Mouse (Mus musculus) lung, embryonic 15.5 days (tissue): ENCODE results near the gene Cxcl5. TPM values are rescaled to one million over a fixed set of nuclear protein-coding genes. Genes with fewer than 3 reads are reported as not detected.

Experiments
- ATAC-seq: fragments of 200-750 bp; cut with Nextera tagmentation; 2 replicates; pipeline ENCODE4 v1.8.0; 2017; ENCODE audit warnings: moderate number of reproducible peaks, borderline replicate concordance; ENCODE audit not compliant: low FRiP score, low TSS enrichment; ENCODE audit errors: extremely low read depth
- H3K27ac ChIP-seq: fragments of 300-500 bp; sonication (generic); 2 replicates; pipeline ENCODE4 v1.5.1; 2015; ENCODE audit warnings: moderate library complexity, mild to moderate bottlenecking, inconsistent platforms
- H3K27me3 ChIP-seq: fragments of 300-500 bp; sonication (generic); 2 replicates; pipeline ENCODE4 v1.6.1; 2015; ENCODE audit warnings: inconsistent platforms
- H3K36me3 ChIP-seq: fragments of 300-500 bp; sonication (generic); 2 replicates; pipeline ENCODE4 v1.6.1; 2015; ENCODE audit warnings: inconsistent platforms
- H3K4me1 ChIP-seq: fragments of 300-500 bp; sonication (generic); 2 replicates; pipeline ENCODE4 v1.6.1; 2015; ENCODE audit warnings: inconsistent platforms
- H3K4me2 ChIP-seq: fragments of 300-500 bp; sonication (generic); 2 replicates; pipeline ENCODE4 v1.6.1; 2015; ENCODE audit warnings: inconsistent platforms, mild to moderate bottlenecking, moderate library complexity
- H3K4me3 ChIP-seq: fragments of 300-500 bp; sonication (generic); 2 replicates; pipeline ENCODE4 v1.5.1; 2015; ENCODE audit warnings: mild to moderate bottlenecking, inconsistent platforms
- H3K9ac ChIP-seq: fragments of 300-500 bp; sonication (generic); 2 replicates; pipeline ENCODE4 v1.6.1; 2015; ENCODE audit warnings: inconsistent platforms
- H3K9me3 ChIP-seq: fragments of 300-500 bp; sonication (generic); 2 replicates; pipeline ENCODE4 v1.6.1; 2016; ENCODE audit warnings: inconsistent platforms
- WGBS: fragments of 180-500 bp; shearing (Covaris S2); methylation state at CpG from one replicate; pipeline ENCODE4 v1.1.7; 2015; 5-methylcytosine and 5-hydroxymethylcytosine counted together
- polyA plus RNA-seq: library from polyadenylated mRNA; unstranded; fragments of >200 nt; fragmentation: Nextera tagmentation; extraction: Ambion mirVana; gene quantifications from 2 replicates; pipeline ENCODE4 v1.2.1, GENCODE M21; 2015

The Cxcl5 gene
- polyA plus RNA-seq, result 0.20 TPM in 1 of 2 replicates, not detected in the other

GRCm38 (mm10) chr5:90759077-90760065 lies at the start of gene Cxcl5:
TSS of gene Cxcl5 (plus strand) at chr5:90759360.
- Histone ChIP-seq H3K4me2 (peak within 1 kb of the TSS; percentile 63), H3K9me3 (no peaks in the 10 kb centered on the region), H3K27me3 (peaks cover 12% of the 10 kb centered on the region), H3K9ac (peak within 1 kb of the TSS; percentile 19; the same call in 1 of the 2 replicates), H3K4me1 (peaks cover 26% of the 10 kb centered on the region), H3K4me3 (peak within 1 kb of the TSS; percentile 29), H3K27ac (no peak within 1 kb of the TSS), H3K36me3 (no peaks in the 10 kb centered on the region)
- ATAC-seq, result no peak; the same call in 1 of the 2 replicates
- 4% methylated on average over 32 of the region's 32 CpGs for WGBS

- WGBS, result 70% methylated on average over 2 of the region's 2 CpGs
- H3K4me1 ChIP-seq, result no peaks in the 10 kb centered on the region
- no peaks in the 10 kb centered on the region for H3K9me3 ChIP-seq
Observed at GRCm38 (mm10) chr5:90711409-90711808, 47.8 kb upstream of the Cxcl5 start.

GRCm38 (mm10) chr5:90717937-90718336 lies 41.2 kb upstream of the Cxcl5 start:
- Histone ChIP-seq H3K9me3 (no peaks in the 10 kb centered on the region), H3K4me3 (no peak overlapping the region), H3K9ac (no peak overlapping the region), H3K4me2 (no peak overlapping the region), H3K4me1 (no peaks in the 10 kb centered on the region), H3K27ac (no peak overlapping the region), H3K36me3 (no peaks in the 10 kb centered on the region), H3K27me3 (no peaks in the 10 kb centered on the region)
- WGBS, result 70% methylated on average over 1 of the region's 1 CpGs
- no peak for ATAC-seq

More at GRCm38 (mm10) chr5:90711409-90711808, 47.8 kb upstream of the Cxcl5 start:
- Histone ChIP-seq H3K36me3 (no peaks in the 10 kb centered on the region), H3K4me2 (no peak overlapping the region), H3K27me3 (no peaks in the 10 kb centered on the region), H3K9ac (no peak overlapping the region), H3K4me3 (no peak overlapping the region), H3K27ac (no peak overlapping the region)
- no peak for ATAC-seq

- WGBS, result 82% methylated on average over 3 of the region's 3 CpGs
- Histone ChIP-seq H3K4me1 (no peaks in the 10 kb centered on the region), H3K4me3 (no peak overlapping the region), H3K27me3 (no peaks in the 10 kb centered on the region), H3K36me3 (no peaks in the 10 kb centered on the region), H3K4me2 (no peak overlapping the region), H3K27ac (no peak overlapping the region), H3K9ac (no peak overlapping the region), H3K9me3 (no peaks in the 10 kb centered on the region)
- no peak for ATAC-seq
Observed at GRCm38 (mm10) chr5:90722656-90723055, 36.5 kb upstream of the Cxcl5 start.

- WGBS, result 44% methylated on average over 3 of the region's 3 CpGs
- H3K27me3 ChIP-seq, result no peaks in the 10 kb centered on the region
- H3K36me3 ChIP-seq, result no peaks in the 10 kb centered on the region
- H3K4me2 ChIP-seq, result no peak overlapping the region
- H3K27ac ChIP-seq, result no peak overlapping the region
- no peak overlapping the region for H3K4me3 ChIP-seq
- H3K9me3 ChIP-seq, result no peaks in the 10 kb centered on the region
- 0 out of 2 replicates have a peak, but pooled peaks cover 3% of the 10 kb centered on the region for H3K4me1 ChIP-seq
- no peak overlapping the region for H3K9ac ChIP-seq
- no peak for ATAC-seq
Observed at GRCm38 (mm10) chr5:90728254-90728653, 30.9 kb upstream of the Cxcl5 start.

GRCm38 (mm10) chr5:90731480-90731879 lies 27.7 kb upstream of the Cxcl5 start:
- Histone ChIP-seq H3K4me2 (no peak overlapping the region), H3K4me3 (no peak overlapping the region), H3K4me1 (0 out of 2 replicates have a peak, but pooled peaks cover 3% of the 10 kb centered on the region), H3K36me3 (no peaks in the 10 kb centered on the region), H3K27ac (no peak overlapping the region), H3K9me3 (no peaks in the 10 kb centered on the region), H3K27me3 (no peaks in the 10 kb centered on the region), H3K9ac (no peak overlapping the region)
- ATAC-seq, result no peak
- WGBS, result 48% methylated on average over 4 of the region's 4 CpGs

- WGBS, result 55% methylated on average over 4 of the region's 4 CpGs
- Histone ChIP-seq H3K36me3 (no peaks in the 10 kb centered on the region), H3K9ac (no peak overlapping the region), H3K27me3 (no peaks in the 10 kb centered on the region), H3K4me3 (no peak overlapping the region), H3K4me1 (no peaks in the 10 kb centered on the region), H3K27ac (no peak overlapping the region), H3K4me2 (no peak overlapping the region), H3K9me3 (no peaks in the 10 kb centered on the region)
- no peak for ATAC-seq
Observed at GRCm38 (mm10) chr5:90742029-90742428, 17.1 kb upstream of the Cxcl5 start.

GRCm38 (mm10) chr5:90753934-90754333 lies 5.2 kb upstream of the Cxcl5 start:
- Histone ChIP-seq H3K4me2 (no peak overlapping the region), H3K9me3 (no peaks in the 10 kb centered on the region), H3K27me3 (peaks cover 2% of the 10 kb centered on the region), H3K36me3 (no peaks in the 10 kb centered on the region), H3K4me1 (peaks cover 15% of the 10 kb centered on the region), H3K9ac (no peak overlapping the region), H3K4me3 (no peak overlapping the region), H3K27ac (no peak overlapping the region)
- no peak for ATAC-seq
- 75% methylated on average over 1 of the region's 1 CpGs for WGBS

- H3K9me3 ChIP-seq, result no peaks in the 10 kb centered on the region
Observed at GRCm38 (mm10) chr5:90758020-90758605, 1.0 kb upstream of the Cxcl5 start.

GRCm38 (mm10) chr5:90760303-90760702 lies 1.1 kb downstream of the Cxcl5 start:
- 36% methylated on average over 4 of the region's 4 CpGs for WGBS
- Histone ChIP-seq H3K4me2 (no peak overlapping the region), H3K4me1 (peaks cover 28% of the 10 kb centered on the region), H3K27ac (no peak overlapping the region), H3K4me3 (no peak overlapping the region), H3K36me3 (no peaks in the 10 kb centered on the region), H3K27me3 (peaks cover 12% of the 10 kb centered on the region), H3K9ac (no peak overlapping the region), H3K9me3 (no peaks in the 10 kb centered on the region)
- ATAC-seq, result no peak

More at GRCm38 (mm10) chr5:90758020-90758605, 1.0 kb upstream of the Cxcl5 start:
- WGBS, result 44% methylated on average over 5 of the region's 5 CpGs
- H3K36me3 ChIP-seq, result no peaks in the 10 kb centered on the region
- H3K27ac ChIP-seq, result no peak overlapping the region
- H3K4me1 ChIP-seq, result peaks cover 23% of the 10 kb centered on the region
- peak; percentile 19; the same call in 1 of the 2 replicates for ATAC-seq
- 0 out of 2 replicates have a peak overlapping the region, but pooled peaks have one; percentile 6 for H3K4me2 ChIP-seq
- H3K4me3 ChIP-seq, result no peak overlapping the region
- H3K27me3 ChIP-seq, result peaks cover 12% of the 10 kb centered on the region
- no peak overlapping the region for H3K9ac ChIP-seq

GRCm38 (mm10) chr5:90760844-90761243 lies 1.7 kb downstream of the Cxcl5 start:
- Histone ChIP-seq H3K27ac (no peak overlapping the region), H3K9ac (no peak overlapping the region)
- WGBS, result 89% methylated on average over 2 of the region's 2 CpGs

GRCm38 (mm10) chr5:90761834-90762233 lies 2.7 kb downstream of the Cxcl5 start:
- Histone ChIP-seq H3K27me3 (peaks cover 12% of the 10 kb centered on the region), H3K36me3 (no peaks in the 10 kb centered on the region), H3K4me3 (no peak overlapping the region), H3K9me3 (no peaks in the 10 kb centered on the region), H3K4me2 (no peak overlapping the region), H3K4me1 (peaks cover 37% of the 10 kb centered on the region), H3K9ac (no peak overlapping the region), H3K27ac (no peak overlapping the region)
- 85% methylated on average over 3 of the region's 3 CpGs for WGBS
- ATAC-seq, result no peak

More at GRCm38 (mm10) chr5:90760844-90761243, 1.7 kb downstream of the Cxcl5 start:
- Histone ChIP-seq H3K4me1 (peaks cover 34% of the 10 kb centered on the region), H3K4me2 (no peak overlapping the region), H3K36me3 (no peaks in the 10 kb centered on the region), H3K27me3 (peaks cover 12% of the 10 kb centered on the region), H3K4me3 (no peak overlapping the region), H3K9me3 (no peaks in the 10 kb centered on the region)
- ATAC-seq, result no peak
